Mouse (Mus musculus): ENCODE results near the gene 2300009A05Rik.

2300009A05Rik gene

GRCm38 (mm10) chr9:63398611-63399462 lies at the start of gene 2300009A05Rik:
Gene 2300009A05Rik (minus strand): TSS chr9:63399246.
- DNase-seq (ENCODE audit: extremely low read depth, low read depth) = peak; percentile 66

- no peak for DNase-seq (ENCODE audit: extremely low read depth, low read depth)
These were observed 44.6 kb upstream of the 2300009A05Rik start for GRCm38 (mm10) chr9:63443695-63444094.

- no peak for DNase-seq (ENCODE audit: extremely low read depth, low read depth)
These were observed 31.6 kb upstream of the 2300009A05Rik start for GRCm38 (mm10) chr9:63430652-63431051.

GRCm38 (mm10) chr9:63421096-63421736 lies 22.2 kb upstream of the 2300009A05Rik start:
- no peak for DNase-seq (ENCODE audit: extremely low read depth, low read depth)

- no peak for DNase-seq (ENCODE audit: extremely low read depth, low read depth)
These were observed 21.4 kb upstream of the 2300009A05Rik start for GRCm38 (mm10) chr9:63420396-63420795.

- no peak for DNase-seq (ENCODE audit: extremely low read depth, low read depth)
These were observed 1.1 kb upstream of the 2300009A05Rik start for GRCm38 (mm10) chr9:63400176-63400575.

GRCm38 (mm10) chr9:63399463-63399815 lies 393 bp upstream of the 2300009A05Rik start:
- no peak for DNase-seq (ENCODE audit: extremely low read depth, low read depth)

DNA sequence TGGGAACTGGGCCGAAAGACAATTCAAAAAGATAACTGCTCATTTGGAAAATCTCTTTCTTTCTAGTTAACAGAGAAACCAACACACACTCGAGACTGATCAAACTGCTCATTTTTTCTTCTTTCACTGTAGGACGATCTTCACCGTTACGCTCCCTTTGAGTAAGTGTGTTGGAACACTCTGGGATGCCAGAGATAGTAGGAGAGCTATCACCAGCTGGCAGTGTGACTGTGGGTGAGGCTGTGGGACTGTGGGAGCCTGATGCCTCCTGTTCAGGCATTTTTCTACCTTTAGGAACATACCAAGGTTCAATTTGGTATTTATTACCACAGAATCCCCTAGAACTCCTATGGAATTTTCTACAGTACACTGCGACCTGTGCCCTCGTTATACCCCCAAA lies 3.4 kb downstream of the 2300009A05Rik start:
- no peak for DNase-seq (ENCODE audit: extremely low read depth, low read depth)

DNA sequence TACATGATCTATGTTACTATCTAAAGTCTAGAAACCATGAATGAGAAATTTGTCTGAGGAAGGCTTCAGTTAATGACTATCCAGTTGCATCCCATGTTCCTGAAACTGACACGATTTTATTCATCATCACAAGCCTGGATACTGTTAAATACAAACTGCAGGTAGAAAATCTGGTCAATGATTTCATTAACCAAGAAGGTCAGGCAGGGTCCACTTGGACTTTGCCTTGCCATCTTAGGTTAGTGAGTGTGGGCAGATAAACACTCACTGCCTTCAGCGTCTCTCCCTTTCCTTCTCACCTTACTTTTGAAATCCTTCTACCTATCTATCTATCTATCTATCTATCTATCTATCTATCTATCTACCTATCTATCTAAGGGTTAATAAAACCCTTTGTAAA lies 7.7 kb downstream of the 2300009A05Rik start:
- DNase-seq (ENCODE audit: extremely low read depth, low read depth) = no peak

DNA sequence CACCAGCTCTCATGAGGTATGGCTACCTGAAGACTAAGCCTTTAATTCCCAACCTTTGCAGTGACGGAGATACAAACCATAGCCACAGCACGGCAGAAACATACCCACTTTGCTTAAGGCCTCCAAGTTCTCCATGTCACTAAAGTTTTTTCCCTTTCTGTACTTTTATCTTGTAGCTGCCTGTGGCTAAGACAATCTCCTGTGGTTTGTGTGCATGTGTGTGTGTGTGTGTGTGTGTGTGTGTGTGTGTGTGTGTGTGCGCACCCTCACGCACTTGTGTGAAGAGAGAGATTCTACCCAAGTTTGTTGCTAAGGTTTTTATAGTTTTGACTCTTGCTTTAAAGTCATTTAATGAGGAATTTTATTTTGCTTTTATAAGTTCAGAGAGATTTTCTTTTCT lies 16.3 kb downstream of the 2300009A05Rik start:
- DNase-seq (ENCODE audit: extremely low read depth, low read depth) = no peak

DNA sequence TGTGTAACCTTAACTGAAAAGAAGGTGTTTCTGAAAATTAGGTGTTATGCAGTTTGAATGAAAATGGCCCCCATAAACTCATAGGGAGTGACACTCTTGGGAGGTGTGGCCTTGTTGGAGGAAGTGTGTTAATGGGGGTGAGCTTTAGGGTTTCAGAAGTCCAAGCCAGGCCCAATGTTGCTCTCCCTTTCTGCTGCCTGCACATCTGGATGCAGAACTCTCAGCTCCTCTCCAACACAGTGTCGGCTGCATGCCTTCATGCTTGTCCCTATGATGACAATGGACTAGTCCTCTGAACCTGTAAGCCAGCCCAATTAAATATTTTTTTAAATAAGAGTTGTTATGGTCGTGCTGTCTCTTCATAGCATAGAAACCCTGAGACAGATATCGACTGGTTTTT lies 18.7 kb downstream of the 2300009A05Rik start:
- DNase-seq (ENCODE audit: extremely low read depth, low read depth) = no peak

DNA sequence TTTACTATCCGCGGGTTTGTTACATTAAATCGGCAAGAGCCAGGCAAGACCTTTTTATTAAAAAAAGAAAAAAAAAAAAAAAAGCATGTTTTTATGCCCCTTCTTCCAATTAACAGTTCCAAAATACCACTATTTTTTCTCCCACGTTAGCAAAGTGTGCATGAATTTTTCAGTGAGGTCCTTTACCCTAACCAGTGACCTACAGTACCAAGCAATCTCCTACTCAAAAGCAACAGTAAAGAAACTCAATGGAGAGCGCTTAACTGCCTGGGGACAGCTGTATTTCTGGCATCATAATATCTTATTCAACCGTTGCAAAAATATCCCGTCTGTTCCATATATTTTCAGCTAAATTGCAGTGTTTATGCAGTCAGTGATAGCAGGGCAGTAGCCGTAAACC lies 20.9 kb downstream of the 2300009A05Rik start:
- peak; percentile 16 for DNase-seq (ENCODE audit: extremely low read depth, low read depth)

DNA sequence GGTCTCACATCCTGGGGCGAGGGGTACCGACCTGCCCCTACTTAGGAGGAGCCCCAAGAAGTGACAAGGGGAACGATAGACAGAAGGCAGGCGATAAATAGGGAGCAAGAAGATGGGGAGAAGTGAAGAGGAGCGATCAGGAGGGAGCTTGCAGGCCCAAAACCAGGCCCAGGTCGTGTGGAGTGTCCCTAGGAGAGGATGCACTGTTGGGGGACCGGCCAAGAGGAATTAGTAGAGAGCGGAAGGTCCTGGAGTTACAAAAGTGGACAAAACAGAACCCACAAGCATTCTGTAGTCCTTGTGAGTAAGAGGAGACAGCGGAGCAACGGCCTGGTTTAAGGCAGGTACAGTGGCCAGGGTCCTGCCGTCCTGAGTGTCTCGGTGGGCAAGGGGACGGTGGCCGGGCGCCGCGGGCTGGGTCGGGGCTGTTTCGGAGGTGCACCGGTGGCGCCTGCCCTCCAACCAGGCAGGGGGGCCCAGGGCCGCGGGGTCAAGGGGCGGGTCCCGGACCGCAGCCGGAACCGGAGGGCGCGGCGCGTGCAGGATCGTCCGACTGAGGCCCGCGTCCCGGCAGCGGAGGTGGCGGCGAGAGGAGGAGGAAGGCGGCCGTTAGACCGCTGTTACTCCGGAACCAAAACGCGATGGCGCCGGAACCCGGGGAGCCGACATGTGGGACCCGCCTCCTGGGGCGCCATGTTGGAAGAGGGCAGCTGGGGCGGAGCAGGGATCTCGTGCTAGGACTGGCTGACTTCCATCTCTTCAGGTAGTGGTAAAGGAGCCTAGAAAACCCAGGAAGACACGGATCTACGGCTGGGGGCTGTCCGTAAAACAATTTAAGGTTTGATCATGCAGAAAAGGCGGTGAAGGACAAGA lies 21.5 kb downstream of the 2300009A05Rik start, which contains the start of gene Map2k5:
Gene Map2k5, minus strand, starts transcription at position 633 of the 873 bp plus-strand sequence.
- peak; percentile 76 for DNase-seq (ENCODE audit: extremely low read depth, low read depth)

DNA sequence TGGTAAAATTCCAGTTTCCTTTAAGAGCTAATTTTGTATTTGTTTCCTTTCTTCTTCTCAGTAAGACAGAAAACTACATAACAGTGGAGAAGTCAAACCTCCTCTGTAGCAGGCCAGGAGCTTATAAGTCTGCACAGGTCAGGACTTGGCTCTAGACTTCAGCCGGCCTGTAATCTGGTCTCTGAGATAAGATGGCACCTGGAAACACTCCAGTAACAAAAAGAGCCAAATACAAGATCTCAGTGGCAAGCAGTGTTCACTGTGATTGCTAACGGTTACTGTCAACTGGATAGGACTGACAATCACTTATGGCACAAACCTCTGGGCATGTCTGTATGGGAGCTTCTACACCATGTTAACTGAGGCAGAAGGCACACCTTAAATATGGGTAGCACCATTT lies 25.7 kb downstream of the 2300009A05Rik start:
- DNase-seq (ENCODE audit: extremely low read depth, low read depth) = no peak

DNA sequence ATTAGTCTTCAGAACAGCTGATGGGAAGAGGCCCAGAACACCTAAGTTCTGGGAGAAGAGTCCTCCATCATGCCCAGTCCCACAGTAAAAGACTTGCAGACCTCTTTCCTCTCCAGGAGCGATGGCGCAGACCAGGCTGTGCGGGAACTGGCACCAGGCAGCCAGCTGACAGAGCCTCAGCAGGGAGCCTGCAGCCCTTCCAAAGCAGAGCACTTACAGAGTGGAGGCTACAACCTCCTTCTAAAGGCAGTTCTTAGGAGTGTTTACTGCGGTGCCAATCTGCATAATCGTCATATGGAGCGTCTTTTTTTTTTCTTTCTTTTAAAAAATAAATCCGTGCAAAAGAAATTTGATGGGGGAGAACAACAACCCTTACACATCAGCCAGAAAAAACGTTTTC lies 26.5 kb downstream of the 2300009A05Rik start:
- no peak for DNase-seq (ENCODE audit: extremely low read depth, low read depth)

DNA sequence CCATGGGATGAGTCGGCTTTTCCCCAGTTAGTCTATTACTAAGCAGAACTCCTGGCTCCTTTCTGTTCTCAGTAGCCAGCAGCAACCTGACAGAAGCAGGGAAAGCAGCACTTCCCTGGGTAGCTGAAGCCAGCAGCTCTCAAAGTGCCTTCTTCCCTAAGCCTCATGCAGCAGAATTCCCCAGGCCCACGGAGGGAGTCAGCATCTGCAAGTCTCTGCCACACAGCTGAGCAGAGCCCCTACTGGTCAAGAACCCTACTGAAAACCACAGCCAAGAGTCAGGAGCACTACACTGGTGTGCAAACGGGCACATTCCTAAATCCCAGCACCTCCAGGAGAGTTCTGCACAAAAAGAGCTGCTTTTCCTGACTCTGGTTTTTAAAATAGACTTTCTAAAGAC lies 38.6 kb downstream of the 2300009A05Rik start:
- DNase-seq (ENCODE audit: extremely low read depth, low read depth) = no peak

- DNase-seq (ENCODE audit: extremely low read depth, low read depth) = no peak
These were observed 40.0 kb downstream of the 2300009A05Rik start for GRCm38 (mm10) chr9:63359016-63359415.

DNA sequence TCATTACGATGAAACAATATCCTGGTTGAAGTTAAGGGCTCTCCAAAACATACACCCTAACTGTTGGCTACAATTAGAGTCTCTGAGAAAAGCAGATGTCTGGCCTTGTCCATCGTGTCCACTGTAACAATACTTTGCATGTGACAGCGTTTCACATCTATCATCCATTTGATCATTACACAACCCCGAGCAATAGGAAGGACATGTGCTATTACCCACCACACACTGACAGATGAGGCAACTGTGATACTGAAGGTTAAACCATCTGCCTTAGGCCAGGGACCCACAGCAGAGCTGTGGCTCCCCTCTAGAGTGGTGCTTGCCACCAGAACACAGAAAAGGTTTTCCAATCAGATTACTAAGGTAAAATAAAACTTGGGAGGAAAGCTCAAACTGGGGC lies 42.3 kb downstream of the 2300009A05Rik start:
- no peak for DNase-seq (ENCODE audit: extremely low read depth, low read depth)

- DNase-seq (ENCODE audit: extremely low read depth, low read depth) = no peak
These were observed 42.8 kb downstream of the 2300009A05Rik start for GRCm38 (mm10) chr9:63356278-63356677.

DNA sequence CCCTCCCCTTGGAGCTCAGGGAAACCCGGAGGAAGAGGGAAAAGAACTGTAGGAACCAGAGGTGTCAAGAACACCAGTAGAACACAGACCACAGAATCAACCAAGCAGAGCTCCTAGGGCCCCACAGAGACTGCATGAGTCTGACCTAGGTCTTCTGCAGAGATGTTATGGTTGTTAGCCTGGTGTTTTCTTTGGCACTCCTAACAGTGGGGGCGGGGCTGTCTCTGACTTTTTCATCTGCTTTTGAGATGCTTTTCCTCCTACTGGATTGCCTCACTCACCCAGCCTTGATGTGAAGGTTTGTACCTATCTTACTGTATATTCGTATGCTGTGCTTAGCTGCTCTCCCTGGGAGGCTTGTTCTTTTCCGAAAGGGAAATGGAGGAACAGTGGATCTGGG lies 44.9 kb downstream of the 2300009A05Rik start:
- no peak for DNase-seq (ENCODE audit: extremely low read depth, low read depth)

- DNase-seq (ENCODE audit: extremely low read depth, low read depth) = no peak
These were observed 49.0 kb downstream of the 2300009A05Rik start for GRCm38 (mm10) chr9:63350030-63350429.

- DNase-seq (ENCODE audit: extremely low read depth, low read depth) = no peak
These were observed 49.8 kb downstream of the 2300009A05Rik start for GRCm38 (mm10) chr9:63349241-63349640.
